Mouse (Mus musculus): Measurements from ENCODE around the gene Dusp1. TPM values are rescaled to one million over a fixed set of nuclear protein-coding genes. Genes with fewer than 3 reads are reported as not detected.
A peak's percentile ranks its signal among the peaks of the same experiment; 100 is the strongest.

Dusp1 gene
- polyA plus RNA-seq, 1 experiment: 33.5 TPM

DNA sequence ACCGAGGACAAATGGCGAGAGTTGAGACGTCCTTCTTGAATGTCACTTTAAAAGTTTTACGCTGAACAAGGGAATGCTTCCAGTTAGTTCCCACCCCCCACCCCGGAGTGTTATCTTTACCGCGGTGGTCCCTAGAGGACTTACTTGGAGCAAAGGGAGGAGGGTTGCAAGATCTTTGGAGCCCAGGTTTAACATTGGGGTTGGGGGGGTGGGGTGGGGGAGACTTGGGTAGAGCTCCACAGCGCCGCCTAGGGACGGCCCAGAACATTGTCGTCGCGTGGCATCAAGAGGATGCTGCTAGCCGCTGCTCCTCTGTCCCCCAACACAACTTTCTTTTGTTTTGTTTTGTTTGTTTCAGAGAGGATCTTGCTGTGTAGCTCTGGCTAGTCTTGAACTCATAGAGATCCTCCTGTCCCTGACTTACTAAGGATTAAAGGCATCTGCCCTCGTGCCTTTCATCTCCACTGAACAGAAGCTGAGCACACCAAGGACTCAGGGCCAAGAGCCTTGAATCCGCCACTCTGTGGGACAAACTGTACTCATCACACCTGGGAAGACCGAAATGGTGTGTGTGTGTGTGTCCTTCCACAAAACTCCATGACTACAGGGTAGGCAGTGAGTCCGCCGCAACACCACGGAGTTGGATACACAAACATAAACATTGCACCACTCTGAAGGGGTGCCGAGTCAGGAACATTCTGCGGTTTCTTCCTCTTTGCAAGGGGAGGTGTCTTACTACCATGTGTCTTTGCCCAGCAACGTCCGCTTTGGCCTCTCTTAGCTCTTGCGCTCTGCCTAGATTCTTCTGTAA lies 52.8 kb downstream of the Dusp1 start:
- Histone ChIP-seq H3K36me3 (ENCODE audit: control insufficient read depth, insufficient read depth, low read length) (peaks cover 13% of the 10 kb centered on the region), H3K27ac (ENCODE audit: insufficient read depth, low read depth, low read length) (peak overlapping the region; percentile 99), H3K4me3 (ENCODE audit: low read depth, low read length) (peak overlapping the region; percentile 80), H3K4me1 (ENCODE audit: control insufficient read depth, insufficient read depth, insufficient read length, low read length) (peaks cover 10% of the 10 kb centered on the region; the same call in 1 of the 2 replicates), H3K27me3 (ENCODE audit: control insufficient read depth, insufficient read depth, low read length) (no peaks in the 10 kb centered on the region)
- peak; percentile 90 for TF ChIP-seq CTCF (IDR thresholded peaks at IDR 0.05; ENCODE audit: extremely low read depth, insufficient read length, insufficient replicate concordance, low read depth, low read length)
- TF ChIP-seq POLR2A (IDR thresholded peaks at IDR 0.05; ENCODE audit: low read depth, low read length): no peak; the same call in 1 of the 2 replicates
- WGBS: 23% methylated on average over 25 of the region's 25 CpGs

DNA sequence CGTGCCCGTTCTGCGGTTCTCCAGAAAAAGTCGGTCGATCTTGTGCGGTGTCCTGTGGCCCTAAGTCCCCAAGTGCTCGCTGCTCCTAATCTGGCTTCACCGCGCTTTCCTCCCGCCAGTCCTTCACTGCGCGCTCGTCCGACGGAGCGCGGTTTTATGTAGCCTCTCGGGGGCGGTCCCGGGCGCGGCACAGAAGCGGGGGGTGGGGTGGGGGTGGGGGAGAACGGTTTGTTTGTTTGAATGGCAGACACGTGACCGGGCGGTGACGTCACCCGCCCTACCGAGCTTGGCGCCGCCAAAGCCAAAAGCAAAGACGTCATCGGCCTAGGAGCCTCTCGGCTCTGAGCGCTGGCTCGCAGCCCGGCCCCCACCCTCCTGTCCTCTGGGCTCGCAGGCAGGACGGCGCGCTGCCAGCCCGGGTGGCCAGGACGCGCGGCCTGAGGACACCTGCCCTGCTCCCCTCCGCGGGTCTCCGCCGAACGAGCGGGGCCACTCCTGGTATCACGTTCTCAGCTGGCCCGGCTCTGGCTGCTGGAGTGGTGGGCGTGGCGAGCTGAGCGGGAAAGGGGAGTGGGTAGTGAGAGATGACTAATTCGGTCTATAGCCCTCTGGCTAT lies 53.5 kb downstream of the Dusp1 start:
- Histone ChIP-seq H3K4me1 (ENCODE audit: control insufficient read depth, insufficient read depth, insufficient read length, low read length) (peaks cover 10% of the 10 kb centered on the region; the same call in 1 of the 2 replicates), H3K27ac (ENCODE audit: insufficient read depth, low read depth, low read length) (peak overlapping the region; percentile 99), H3K27me3 (ENCODE audit: control insufficient read depth, insufficient read depth, low read length) (no peaks in the 10 kb centered on the region), H3K36me3 (ENCODE audit: control insufficient read depth, insufficient read depth, low read length) (peaks cover 13% of the 10 kb centered on the region), H3K4me3 (ENCODE audit: low read depth, low read length) (peak overlapping the region; percentile 80)
- WGBS: under 1% methylated on average over 58 of the region's 58 CpGs
- TF ChIP-seq POLR2A (IDR thresholded peaks at IDR 0.05; ENCODE audit: low read depth, low read length): peak; percentile 99
- no peak for TF ChIP-seq CTCF (IDR thresholded peaks at IDR 0.05; ENCODE audit: extremely low read depth, insufficient read length, insufficient replicate concordance, low read depth, low read length)

- Histone ChIP-seq H3K36me3 (ENCODE audit: control insufficient read depth, insufficient read depth, low read length) (peaks cover 13% of the 10 kb centered on the region), H3K27me3 (ENCODE audit: control insufficient read depth, insufficient read depth, low read length) (no peaks in the 10 kb centered on the region), H3K4me3 (ENCODE audit: low read depth, low read length) (peak overlapping the region; percentile 80), H3K27ac (ENCODE audit: insufficient read depth, low read depth, low read length) (peak overlapping the region; percentile 98), H3K4me1 (ENCODE audit: control insufficient read depth, insufficient read depth, insufficient read length, low read length) (peaks cover 10% of the 10 kb centered on the region; the same call in 1 of the 2 replicates)
- WGBS: 1% methylated on average over 46 of the region's 46 CpGs
- TF ChIP-seq POLR2A (IDR thresholded peaks at IDR 0.05; ENCODE audit: low read depth, low read length) (no peak), CTCF (IDR thresholded peaks at IDR 0.05; ENCODE audit: extremely low read depth, insufficient read length, insufficient replicate concordance, low read depth, low read length) (peak; percentile 69; the same call in 1 of the 2 replicates)
These were observed 54.0 kb downstream of the Dusp1 start for GRCm38 (mm10) chr17:26507966-26508344.

DNA sequence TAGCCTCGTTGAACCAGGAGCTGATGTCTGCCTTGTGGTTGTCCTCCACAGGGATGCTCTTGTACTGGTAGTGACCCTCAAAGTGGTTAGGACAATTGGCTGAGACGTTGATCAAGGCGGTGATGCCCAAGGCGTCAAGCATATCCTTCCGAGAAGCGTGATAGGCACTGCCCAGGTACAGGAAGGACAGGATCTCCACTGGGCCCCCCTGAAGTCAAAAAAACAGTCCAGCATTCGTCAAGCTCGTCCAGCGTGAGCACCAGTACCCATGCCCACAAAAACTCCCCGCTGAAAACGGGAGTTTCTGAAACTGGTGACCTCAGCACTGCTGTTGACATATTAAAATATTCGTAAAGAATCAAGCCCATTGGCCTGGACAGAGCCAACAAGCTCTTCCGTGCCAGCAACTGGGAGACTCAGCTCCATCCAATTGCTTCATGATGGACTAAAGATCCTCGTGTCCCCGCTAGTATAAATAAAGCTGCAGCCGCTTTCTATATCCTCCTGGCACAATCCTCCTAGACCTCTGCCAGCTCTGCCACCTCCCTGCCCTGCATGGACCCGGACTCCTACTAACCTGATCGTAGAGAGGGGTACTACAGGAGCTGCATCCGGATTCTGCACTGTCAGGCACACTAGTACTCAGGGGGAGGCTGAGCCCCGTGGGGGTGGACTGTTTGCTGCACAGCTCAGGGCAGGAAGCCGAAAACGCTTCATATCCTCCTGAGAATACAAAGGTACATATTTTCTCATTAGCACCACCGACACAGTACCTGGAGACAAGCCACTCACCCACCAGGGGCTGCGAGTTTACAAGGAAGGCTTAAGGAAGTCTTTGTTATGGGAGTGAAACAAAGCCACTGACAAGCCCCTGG lies 54.7 kb downstream of the Dusp1 start:
- peaks cover 9% of the 10 kb centered on the region; the same call in 1 of the 2 replicates for H3K4me1 ChIP-seq (ENCODE audit: control insufficient read depth, insufficient read depth, insufficient read length, low read length)
- peaks cover 13% of the 10 kb centered on the region for H3K36me3 ChIP-seq (ENCODE audit: control insufficient read depth, insufficient read depth, low read length)
- TF ChIP-seq POLR2A (IDR thresholded peaks at IDR 0.05; ENCODE audit: low read depth, low read length) (0 out of 2 replicates have a peak, but pooled peaks have one; percentile 2), CTCF (IDR thresholded peaks at IDR 0.05; ENCODE audit: extremely low read depth, insufficient read length, insufficient replicate concordance, low read depth, low read length) (no peak)
- peak overlapping the region; percentile 80 for H3K4me3 ChIP-seq (ENCODE audit: low read depth, low read length)
- WGBS: 27% methylated on average over 24 of the region's 24 CpGs
- peak overlapping the region; percentile 98 for H3K27ac ChIP-seq (ENCODE audit: insufficient read depth, low read depth, low read length)
- no peaks in the 10 kb centered on the region for H3K27me3 ChIP-seq (ENCODE audit: control insufficient read depth, insufficient read depth, low read length)

DNA sequence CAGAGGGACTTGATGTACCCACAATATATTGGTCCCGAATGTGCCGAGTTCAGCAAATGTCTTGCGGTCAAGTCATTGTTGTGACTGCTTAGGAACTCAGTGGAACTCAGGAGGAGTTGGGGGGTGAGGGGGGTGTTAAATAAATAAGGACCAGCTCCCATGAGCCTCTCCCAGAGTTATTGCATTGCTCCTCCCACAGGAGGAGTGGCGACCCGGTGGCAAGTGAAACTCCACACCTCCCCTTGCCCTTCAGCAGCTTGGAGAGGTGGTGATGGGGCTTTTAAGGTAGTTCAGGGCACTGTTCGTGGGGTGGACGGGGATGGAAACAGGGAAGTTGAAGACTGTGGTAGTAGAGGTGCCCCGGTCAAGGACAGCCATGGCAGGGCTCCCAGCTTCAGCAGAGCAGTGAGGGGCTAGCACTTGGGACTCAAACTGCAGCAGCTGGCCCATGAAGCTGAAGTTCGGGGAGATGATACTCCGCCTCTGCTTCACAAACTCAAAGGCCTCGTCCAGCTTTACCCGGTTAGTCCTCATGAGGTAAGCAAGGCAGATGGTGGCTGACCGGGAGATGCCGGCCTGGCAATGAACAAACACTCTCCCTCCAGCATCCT lies 55.8 kb downstream of the Dusp1 start:
- Histone ChIP-seq H3K36me3 (ENCODE audit: control insufficient read depth, insufficient read depth, low read length) (peaks cover 13% of the 10 kb centered on the region), H3K27ac (ENCODE audit: insufficient read depth, low read depth, low read length) (peak overlapping the region; percentile 98), H3K27me3 (ENCODE audit: control insufficient read depth, insufficient read depth, low read length) (no peaks in the 10 kb centered on the region), H3K4me3 (ENCODE audit: low read depth, low read length) (peak overlapping the region; percentile 53), H3K4me1 (ENCODE audit: control insufficient read depth, insufficient read depth, insufficient read length, low read length) (peaks cover 6% of the 10 kb centered on the region; the same call in 1 of the 2 replicates)
- WGBS: 74% methylated on average over 14 of the region's 14 CpGs
- no peak for TF ChIP-seq CTCF (IDR thresholded peaks at IDR 0.05; ENCODE audit: extremely low read depth, insufficient read length, insufficient replicate concordance, low read depth, low read length)
- TF ChIP-seq POLR2A (IDR thresholded peaks at IDR 0.05; ENCODE audit: low read depth, low read length): no peak

- H3K4me3 ChIP-seq (ENCODE audit: low read depth, low read length): no peak overlapping the region
- 71% methylated on average over 3 of the region's 3 CpGs for WGBS
- TF ChIP-seq CTCF (IDR thresholded peaks at IDR 0.05; ENCODE audit: extremely low read depth, insufficient read length, insufficient replicate concordance, low read depth, low read length): no peak
- TF ChIP-seq POLR2A (IDR thresholded peaks at IDR 0.05; ENCODE audit: low read depth, low read length): no peak
- peaks cover 13% of the 10 kb centered on the region for H3K36me3 ChIP-seq (ENCODE audit: control insufficient read depth, insufficient read depth, low read length)
- H3K27me3 ChIP-seq (ENCODE audit: control insufficient read depth, insufficient read depth, low read length): no peaks in the 10 kb centered on the region
- H3K4me1 ChIP-seq (ENCODE audit: control insufficient read depth, insufficient read depth, insufficient read length, low read length): peaks cover 6% of the 10 kb centered on the region; the same call in 1 of the 2 replicates
- H3K27ac ChIP-seq (ENCODE audit: insufficient read depth, low read depth, low read length): no peak overlapping the region
These were observed 56.7 kb downstream of the Dusp1 start for GRCm38 (mm10) chr17:26505181-26505581.

All from small intestine, adult 2 months (tissue).